Mouse (Mus musculus): ENCODE results near the gene Ppp1r9b. TPM values are rescaled to one million over a fixed set of nuclear protein-coding genes. Genes with fewer than 3 reads are reported as not detected.

Gene Ppp1r9b
- polyA plus RNA-seq, 1 experiment from 2014 or later = 12.4 TPM

Other genes with a start within 250 kb of the Ppp1r9b start
- 0.22 TPM in 1 of 2 replicates, not detected in the other for gene Cdc34b, start 249.3 kb upstream of the Ppp1r9b start, polyA plus RNA-seq (2014; fragmentation: Nextera tagmentation; extraction: Ambion mirVana)
- gene Tmem92, start 208.3 kb upstream of the Ppp1r9b start, polyA plus RNA-seq (2014; fragmentation: Nextera tagmentation; extraction: Ambion mirVana) = not detected in 2 replicates
- gene Col1a1, start 54.8 kb upstream of the Ppp1r9b start, polyA plus RNA-seq (2014; fragmentation: Nextera tagmentation; extraction: Ambion mirVana) = 128 and 136 TPM in 2 replicates
- gene Hils1, start 23.4 kb upstream of the Ppp1r9b start, polyA plus RNA-seq (2014; fragmentation: Nextera tagmentation; extraction: Ambion mirVana) = not detected in 2 replicates
- not detected in 2 replicates for gene Sgca, start 14.7 kb upstream of the Ppp1r9b start, polyA plus RNA-seq (2014; fragmentation: Nextera tagmentation; extraction: Ambion mirVana)
- gene Samd14, start 18.8 kb downstream of the Ppp1r9b start, polyA plus RNA-seq (2014; fragmentation: Nextera tagmentation; extraction: Ambion mirVana) = 47.3 and 47.8 TPM in 2 replicates
- gene Pdk2, start 50.3 kb downstream of the Ppp1r9b start, polyA plus RNA-seq (2014; fragmentation: Nextera tagmentation; extraction: Ambion mirVana) = 12.6 and 13.3 TPM in 2 replicates
- gene Itga3, start 85.8 kb downstream of the Ppp1r9b start, polyA plus RNA-seq (2014; fragmentation: Nextera tagmentation; extraction: Ambion mirVana) = 2.9 and 3.0 TPM in 2 replicates
- gene Dlx3, start 129.1 kb downstream of the Ppp1r9b start, polyA plus RNA-seq (2014; fragmentation: Nextera tagmentation; extraction: Ambion mirVana) = 0.59 and 0.65 TPM in 2 replicates
- gene Dlx4, start 155.2 kb downstream of the Ppp1r9b start, polyA plus RNA-seq (2014; fragmentation: Nextera tagmentation; extraction: Ambion mirVana) = not detected in 2 replicates